Mouse (Mus musculus): ENCODE measurements around the gene Ctnnd2. TPM values are rescaled to one million over a fixed set of nuclear protein-coding genes. Genes with fewer than 3 reads are reported as not detected.

The Ctnnd2 gene
- polyA plus RNA-seq, 1 experiment from 2014 or later: 0.83 TPM

DNA sequence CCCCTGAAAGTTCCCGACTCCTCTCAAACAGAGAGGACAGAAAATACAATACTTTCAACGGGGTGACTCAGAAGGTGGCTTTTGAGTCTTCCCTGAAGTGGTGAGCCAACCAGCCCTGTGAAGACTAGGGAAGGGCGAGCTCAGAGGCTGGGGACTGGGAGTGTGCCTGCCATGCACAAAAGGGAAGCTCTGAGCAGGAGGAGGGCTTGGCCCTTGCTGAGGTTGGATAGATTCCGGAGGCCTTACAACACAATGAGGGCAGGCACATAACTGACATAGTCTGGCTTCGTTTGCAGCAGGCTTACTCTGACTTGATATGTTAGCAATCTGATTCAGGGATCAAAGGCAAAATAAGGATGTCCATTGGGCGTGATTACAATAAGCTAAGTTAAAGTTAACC is 477.6 kb downstream of the Ctnnd2 start:
- no peaks in the 10 kb centered on the region for H3K9me3 ChIP-seq (replicated peaks; ENCODE audit: control insufficient read depth, low read length)
- H3K4me2 ChIP-seq (ENCODE audit: low read depth, low read length): no peak overlapping the region
- ATAC-seq (replicated peaks; ENCODE audit: extremely low read depth, insufficient read depth, low FRiP score): no peak
- no peaks in the 10 kb centered on the region for H3K36me3 ChIP-seq (ENCODE audit: control insufficient read depth, insufficient read depth)
- peaks cover 25% of the 10 kb centered on the region for H3K27me3 ChIP-seq (ENCODE audit: control insufficient read depth, insufficient read depth, low read length)
- 0 out of 2 replicates have a peak, but pooled peaks cover 2% of the 10 kb centered on the region for H3K4me1 ChIP-seq (ENCODE audit: control insufficient read depth, insufficient read depth, low read length)
- WGBS: 48% methylated on average over 6 of the region's 6 CpGs
- no peak overlapping the region for H3K27ac ChIP-seq (ENCODE audit: low read length)
- H3K4me3 ChIP-seq (ENCODE audit: low read length): no peak overlapping the region
- H3K9ac ChIP-seq (ENCODE audit: low read length): no peak overlapping the region

DNA sequence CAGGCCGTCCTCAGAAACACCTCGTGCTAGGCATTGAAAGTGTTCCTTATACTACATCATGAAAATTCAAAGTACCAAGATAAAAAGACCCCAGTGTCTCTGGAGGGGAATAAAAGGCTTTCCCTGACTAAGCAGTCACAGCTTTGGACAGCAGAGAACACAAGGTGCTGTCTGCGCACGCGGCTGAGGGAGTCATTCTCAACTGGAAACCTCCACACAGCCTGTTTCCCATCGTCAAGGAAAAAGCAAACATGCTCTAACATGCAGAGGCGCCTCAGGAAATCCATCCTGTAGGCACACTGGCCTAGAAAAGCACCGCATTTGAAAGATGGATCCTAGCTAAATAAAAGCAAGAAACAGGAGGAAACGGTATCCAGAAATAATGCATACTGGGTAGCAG is 483.0 kb downstream of the Ctnnd2 start:
- Histone ChIP-seq H3K27me3 (ENCODE audit: control insufficient read depth, insufficient read depth, low read length) (no peaks in the 10 kb centered on the region), H3K9ac (ENCODE audit: low read length) (no peak overlapping the region), H3K4me2 (ENCODE audit: low read depth, low read length) (no peak overlapping the region), H3K27ac (ENCODE audit: low read length) (no peak overlapping the region), H3K36me3 (ENCODE audit: control insufficient read depth, insufficient read depth) (no peaks in the 10 kb centered on the region), H3K9me3 (replicated peaks; ENCODE audit: control insufficient read depth, low read length) (no peaks in the 10 kb centered on the region), H3K4me1 (ENCODE audit: control insufficient read depth, insufficient read depth, low read length) (no peaks in the 10 kb centered on the region), H3K4me3 (ENCODE audit: low read length) (no peak overlapping the region)
- 67% methylated on average over 9 of the region's 9 CpGs for WGBS
- no peak for ATAC-seq (replicated peaks; ENCODE audit: extremely low read depth, insufficient read depth, low FRiP score)

DNA sequence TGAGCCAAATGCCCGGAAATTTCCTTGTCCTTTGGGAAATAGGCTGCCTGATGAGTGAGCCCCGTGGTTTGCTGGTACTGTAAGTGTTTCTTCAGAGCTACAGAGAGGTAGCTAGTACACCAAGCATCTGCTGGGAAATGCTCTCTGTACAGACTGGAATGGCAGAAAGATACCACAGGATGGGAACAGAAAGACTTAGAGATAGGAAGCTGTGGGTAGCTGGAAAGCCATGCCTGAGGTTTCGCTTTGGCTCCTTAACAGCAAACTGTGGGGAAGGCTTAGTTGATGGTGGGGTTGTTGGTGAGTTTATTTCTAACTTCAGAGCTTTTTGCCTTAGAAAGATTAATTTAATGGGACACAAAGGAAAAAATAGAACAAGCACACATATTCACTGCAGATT is 485.2 kb downstream of the Ctnnd2 start:
- H3K4me2 ChIP-seq (ENCODE audit: low read depth, low read length): no peak overlapping the region
- no peak overlapping the region for H3K27ac ChIP-seq (ENCODE audit: low read length)
- H3K9me3 ChIP-seq (replicated peaks; ENCODE audit: control insufficient read depth, low read length): no peaks in the 10 kb centered on the region
- ATAC-seq (replicated peaks; ENCODE audit: extremely low read depth, insufficient read depth, low FRiP score): no peak
- no peaks in the 10 kb centered on the region for H3K36me3 ChIP-seq (ENCODE audit: control insufficient read depth, insufficient read depth)
- H3K4me1 ChIP-seq (ENCODE audit: control insufficient read depth, insufficient read depth, low read length): no peaks in the 10 kb centered on the region
- 68% methylated on average over 3 of the region's 3 CpGs for WGBS
- H3K4me3 ChIP-seq (ENCODE audit: low read length): no peak overlapping the region
- no peak overlapping the region for H3K9ac ChIP-seq (ENCODE audit: low read length)
- no peaks in the 10 kb centered on the region for H3K27me3 ChIP-seq (ENCODE audit: control insufficient read depth, insufficient read depth, low read length)

DNA sequence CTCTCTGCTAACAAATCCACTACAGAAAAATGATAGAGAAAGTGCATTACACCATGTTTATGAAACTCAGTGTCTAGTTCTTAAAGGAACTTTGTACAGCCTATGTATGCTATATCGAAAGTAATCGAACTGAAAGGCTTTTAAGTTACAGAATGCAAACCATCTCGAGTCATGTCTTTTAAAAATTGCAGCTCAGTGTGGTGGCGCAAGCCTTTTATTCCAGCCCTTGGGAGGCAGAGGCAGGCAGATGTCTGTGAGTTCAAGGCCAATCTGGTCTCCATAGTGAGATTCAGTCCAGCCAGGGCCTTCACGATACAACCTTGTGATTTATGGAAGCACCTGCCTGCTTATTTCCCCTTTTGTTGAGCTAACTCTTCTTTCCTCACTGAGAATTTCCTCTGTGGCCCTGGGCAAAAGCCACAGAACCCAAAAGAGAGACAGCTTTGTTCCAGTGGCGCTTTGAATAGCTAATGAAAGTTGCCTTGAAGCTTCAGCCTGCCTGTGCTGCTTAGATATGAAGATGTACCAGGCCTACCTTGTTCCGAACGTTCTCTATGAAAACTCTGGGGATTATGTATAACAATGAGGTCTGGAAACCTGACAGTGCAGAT is 488.3 kb downstream of the Ctnnd2 start:
- Histone ChIP-seq H3K4me2 (ENCODE audit: low read depth, low read length) (no peak overlapping the region), H3K9me3 (replicated peaks; ENCODE audit: control insufficient read depth, low read length) (no peaks in the 10 kb centered on the region), H3K36me3 (ENCODE audit: control insufficient read depth, insufficient read depth) (no peaks in the 10 kb centered on the region), H3K27me3 (ENCODE audit: control insufficient read depth, insufficient read depth, low read length) (no peaks in the 10 kb centered on the region), H3K4me3 (ENCODE audit: low read length) (no peak overlapping the region), H3K4me1 (ENCODE audit: control insufficient read depth, insufficient read depth, low read length) (no peaks in the 10 kb centered on the region), H3K9ac (ENCODE audit: low read length) (no peak overlapping the region), H3K27ac (ENCODE audit: low read length) (no peak overlapping the region)
- ATAC-seq (replicated peaks; ENCODE audit: extremely low read depth, insufficient read depth, low FRiP score): no peak
- WGBS: 81% methylated on average over 8 of the region's 8 CpGs

DNA sequence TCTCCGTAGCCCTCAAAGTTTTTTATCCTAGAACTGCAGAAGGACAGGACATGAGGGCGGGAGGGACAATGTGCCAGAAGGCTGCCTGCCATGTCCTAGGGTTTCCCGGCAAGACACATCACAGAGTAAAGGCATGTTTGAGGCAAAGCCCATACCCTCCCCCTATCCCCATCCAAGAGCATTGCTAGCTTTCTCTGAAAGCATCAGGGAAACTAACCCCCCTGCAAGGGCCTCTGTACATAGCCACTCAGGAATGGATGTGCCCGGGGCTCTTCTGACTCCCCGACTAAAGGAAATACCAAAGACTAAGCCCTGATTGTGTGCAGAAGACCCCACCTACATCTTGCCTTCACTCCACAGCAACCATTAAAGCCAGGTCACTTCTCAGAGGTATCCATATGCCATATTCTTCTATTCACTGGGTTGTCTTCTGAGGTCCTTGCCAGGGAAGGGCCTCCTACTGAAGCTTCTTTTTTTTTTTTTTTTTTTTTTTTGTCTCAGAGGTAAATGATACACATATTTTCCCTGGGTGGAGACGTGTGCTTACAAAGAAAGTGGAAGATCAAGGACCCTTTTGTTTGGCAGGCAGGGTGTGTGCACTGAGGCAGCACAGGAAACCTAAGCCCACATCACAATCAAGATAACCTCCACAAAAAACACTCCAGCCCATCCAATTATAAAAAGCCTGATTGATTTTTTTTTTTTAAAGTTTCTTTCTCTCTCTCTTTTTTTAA is 489.5 kb downstream of the Ctnnd2 start:
- no peaks in the 10 kb centered on the region for H3K36me3 ChIP-seq (ENCODE audit: control insufficient read depth, insufficient read depth)
- no peak overlapping the region for H3K4me3 ChIP-seq (ENCODE audit: low read length)
- H3K9me3 ChIP-seq (replicated peaks; ENCODE audit: control insufficient read depth, low read length): no peaks in the 10 kb centered on the region
- H3K27me3 ChIP-seq (ENCODE audit: control insufficient read depth, insufficient read depth, low read length): no peaks in the 10 kb centered on the region
- no peak overlapping the region for H3K9ac ChIP-seq (ENCODE audit: low read length)
- no peak for ATAC-seq (replicated peaks; ENCODE audit: extremely low read depth, insufficient read depth, low FRiP score)
- 42% methylated on average over 6 of the region's 6 CpGs for WGBS
- H3K27ac ChIP-seq (ENCODE audit: low read length): no peak overlapping the region
- no peaks in the 10 kb centered on the region for H3K4me1 ChIP-seq (ENCODE audit: control insufficient read depth, insufficient read depth, low read length)
- no peak overlapping the region for H3K4me2 ChIP-seq (ENCODE audit: low read depth, low read length)

DNA sequence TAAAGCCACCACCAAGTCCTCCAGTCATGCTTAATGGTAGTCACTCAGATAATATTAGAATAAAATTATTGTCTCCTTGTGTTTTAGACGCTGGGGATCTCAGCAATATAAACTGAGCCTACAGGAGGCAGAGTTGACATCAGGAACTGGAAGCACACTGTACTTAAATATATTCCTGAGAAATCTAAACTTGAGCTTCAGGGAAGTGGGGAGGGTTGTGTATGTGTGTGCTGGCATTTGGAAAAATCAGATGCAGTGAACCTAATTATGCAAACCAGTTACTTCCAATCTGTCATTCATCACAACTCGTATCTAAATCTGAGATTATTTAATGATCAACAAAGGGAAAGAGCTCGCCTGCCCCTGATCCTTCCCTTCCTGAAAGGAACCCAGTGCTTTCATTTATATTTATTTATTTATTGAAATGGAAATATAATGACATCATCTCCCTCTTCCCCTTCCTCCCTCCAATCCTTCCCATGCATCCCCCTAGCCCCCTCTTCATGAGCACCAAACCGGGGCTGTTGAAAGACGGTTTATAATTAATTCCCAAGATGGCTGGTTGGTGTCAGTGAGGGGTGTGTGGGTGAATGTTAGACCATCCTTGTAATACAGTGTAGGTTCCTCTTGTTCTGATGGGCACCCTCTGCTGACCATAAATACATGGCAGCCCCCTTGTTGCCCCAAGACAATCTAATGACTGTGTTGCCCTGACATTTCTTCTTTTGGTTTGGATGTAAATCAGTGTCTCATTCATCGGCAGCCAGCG is 495.6 kb downstream of the Ctnnd2 start:
- Histone ChIP-seq H3K36me3 (ENCODE audit: control insufficient read depth, insufficient read depth) (no peaks in the 10 kb centered on the region), H3K9ac (ENCODE audit: low read length) (no peak overlapping the region), H3K4me2 (ENCODE audit: low read depth, low read length) (no peak overlapping the region), H3K27me3 (ENCODE audit: control insufficient read depth, insufficient read depth, low read length) (no peaks in the 10 kb centered on the region), H3K9me3 (replicated peaks; ENCODE audit: control insufficient read depth, low read length) (no peaks in the 10 kb centered on the region), H3K4me1 (ENCODE audit: control insufficient read depth, insufficient read depth, low read length) (no peaks in the 10 kb centered on the region), H3K4me3 (ENCODE audit: low read length) (no peak overlapping the region), H3K27ac (ENCODE audit: low read length) (no peak overlapping the region)
- 71% methylated on average over 7 of the region's 7 CpGs for WGBS
- no peak for ATAC-seq (replicated peaks; ENCODE audit: extremely low read depth, insufficient read depth, low FRiP score)

DNA sequence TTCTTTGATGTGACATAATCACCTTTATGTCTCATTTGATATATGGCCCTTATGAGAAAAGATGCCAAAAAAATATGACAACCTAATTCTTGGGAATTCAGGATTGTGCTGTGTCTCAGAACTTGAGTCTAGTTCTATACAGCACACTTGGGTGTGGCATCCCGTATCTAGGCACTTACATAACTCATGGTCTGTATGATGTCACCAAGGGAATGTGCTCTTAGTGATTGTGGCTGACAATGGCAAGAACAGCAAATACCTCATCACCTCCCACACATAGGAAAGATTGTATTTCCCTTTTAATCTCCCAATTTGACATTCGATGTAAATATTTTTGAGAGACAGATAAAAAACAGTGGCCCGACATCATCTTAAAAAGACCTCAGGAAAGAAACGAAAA is 509.5 kb downstream of the Ctnnd2 start:
- Histone ChIP-seq H3K9ac (ENCODE audit: low read length) (no peak overlapping the region), H3K9me3 (replicated peaks; ENCODE audit: control insufficient read depth, low read length) (no peaks in the 10 kb centered on the region), H3K36me3 (ENCODE audit: control insufficient read depth, insufficient read depth) (no peaks in the 10 kb centered on the region), H3K4me1 (ENCODE audit: control insufficient read depth, insufficient read depth, low read length) (no peaks in the 10 kb centered on the region), H3K27me3 (ENCODE audit: control insufficient read depth, insufficient read depth, low read length) (no peaks in the 10 kb centered on the region), H3K27ac (ENCODE audit: low read length) (no peak overlapping the region), H3K4me2 (ENCODE audit: low read depth, low read length) (no peak overlapping the region), H3K4me3 (ENCODE audit: low read length) (no peak overlapping the region)
- WGBS: 65% methylated on average over 4 of the region's 4 CpGs
- ATAC-seq (replicated peaks; ENCODE audit: extremely low read depth, insufficient read depth, low FRiP score): no peak

DNA sequence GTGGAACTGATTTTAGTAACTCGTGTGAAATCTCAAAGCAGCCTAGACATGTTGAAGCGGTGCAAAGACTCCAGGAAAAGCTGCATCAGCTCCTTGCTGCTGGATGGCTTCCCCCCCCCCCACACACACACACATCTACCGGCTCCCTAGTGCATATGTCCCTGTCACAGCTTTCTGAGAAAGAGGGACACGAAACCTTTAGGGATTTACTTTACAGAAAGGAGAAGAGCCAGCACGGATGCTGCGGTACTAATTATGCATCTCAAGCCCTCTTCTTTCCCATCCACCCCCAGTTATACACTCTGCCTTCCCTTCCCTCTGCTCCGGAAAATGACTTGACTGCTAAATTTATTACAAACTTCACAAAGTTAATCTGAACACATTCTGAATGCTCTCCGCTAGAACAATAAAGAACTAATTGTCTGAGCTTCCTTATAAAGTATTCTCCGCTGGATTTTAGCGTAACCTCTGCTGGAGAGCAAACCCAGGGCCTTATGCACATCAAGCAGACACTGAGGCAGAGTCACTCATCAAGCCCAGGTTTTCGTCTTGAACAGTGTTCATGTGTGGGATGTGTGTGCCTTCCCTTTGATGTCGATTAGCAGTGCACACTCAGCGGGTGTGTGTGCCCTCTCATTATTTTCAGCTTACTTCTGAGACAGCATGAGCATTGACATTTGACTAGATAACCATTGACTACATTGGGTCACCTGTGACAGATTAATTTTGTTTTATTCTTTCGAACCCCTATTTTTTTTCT is 510.1 kb downstream of the Ctnnd2 start:
- Histone ChIP-seq H3K4me3 (ENCODE audit: low read length) (no peak overlapping the region), H3K4me1 (ENCODE audit: control insufficient read depth, insufficient read depth, low read length) (no peaks in the 10 kb centered on the region), H3K4me2 (ENCODE audit: low read depth, low read length) (no peak overlapping the region), H3K36me3 (ENCODE audit: control insufficient read depth, insufficient read depth) (no peaks in the 10 kb centered on the region), H3K27me3 (ENCODE audit: control insufficient read depth, insufficient read depth, low read length) (no peaks in the 10 kb centered on the region), H3K9ac (ENCODE audit: low read length) (no peak overlapping the region), H3K9me3 (replicated peaks; ENCODE audit: control insufficient read depth, low read length) (no peaks in the 10 kb centered on the region), H3K27ac (ENCODE audit: low read length) (no peak overlapping the region)
- 75% methylated on average over 14 of the region's 14 CpGs for WGBS
- ATAC-seq (replicated peaks; ENCODE audit: extremely low read depth, insufficient read depth, low FRiP score): no peak

All from heart, embryonic 16.5 days (tissue).